Mouse (Mus musculus) large intestine, adult 2 months (tissue): ENCODE data around the gene Olfm2. TPM values are rescaled to one million over a fixed set of nuclear protein-coding genes. Genes with fewer than 3 reads are reported as not detected.

ENCODE experiments used
- DNase-seq: peaks from one replicate; pipeline ENCODE4 v3.0.0-alpha.2; 2012; ENCODE audit warnings: low read depth, low spot score
- WGBS: fragments of 180-500 bp; shearing (Covaris S2); methylation state at CpG from one replicate; pipeline ENCODE4 v1.1.7; 2018; 5-methylcytosine and 5-hydroxymethylcytosine counted together
- polyA plus RNA-seq: library from polyadenylated mRNA; depleted of rRNA; stranded (reverse); fragments of >200 nt; gene quantifications from 2 replicates; pipeline ENCODE4 v1.2.3, GENCODE M21; 2012

Gene Olfm2
- polyA plus RNA-seq, 1 experiment = 1.2 TPM

DNA sequence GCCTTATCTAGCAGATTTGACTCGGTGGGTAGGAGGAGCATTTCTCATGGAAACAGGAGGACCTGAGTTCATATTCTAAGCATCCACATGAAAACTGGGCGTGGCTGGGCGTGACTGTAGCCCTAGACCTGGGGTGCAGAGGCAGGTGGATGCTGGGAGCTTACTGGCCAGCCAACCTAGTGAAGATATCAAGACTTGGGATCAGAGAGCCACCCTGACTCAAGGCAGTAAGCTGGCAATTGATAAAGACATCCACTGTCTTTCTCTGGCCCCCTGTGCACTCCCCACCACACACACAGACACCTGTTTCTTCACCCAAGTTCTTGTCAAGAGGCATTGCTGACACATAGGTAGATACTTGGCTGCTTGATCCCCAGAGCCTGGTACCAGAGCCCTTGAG is 2.4 kb upstream of the Olfm2 start:
- 62% methylated on average over 3 of the region's 3 CpGs for WGBS
- no peak for DNase-seq

DNA sequence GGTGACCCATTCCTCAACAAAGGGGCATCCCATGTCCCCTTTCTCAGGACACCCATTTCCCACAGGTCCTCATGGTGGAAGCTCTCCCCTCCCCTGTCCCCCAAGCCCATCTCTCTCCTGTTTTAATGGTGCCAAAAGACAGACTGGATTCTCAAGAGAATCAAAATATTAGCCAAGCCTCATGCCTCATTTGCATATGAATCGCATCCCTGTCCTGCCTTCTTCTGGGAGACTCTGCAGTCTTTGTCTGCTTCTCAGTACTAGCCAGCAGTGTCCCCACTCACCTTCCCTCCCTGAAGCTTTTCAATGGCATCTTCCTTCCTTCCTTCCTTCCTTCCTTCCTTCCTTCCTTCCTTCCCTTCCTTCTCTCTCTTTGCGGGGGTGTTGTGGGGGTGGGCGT is 1.5 kb upstream of the Olfm2 start:
- no peak for DNase-seq
- 7% methylated on average over 3 of the region's 3 CpGs for WGBS

DNA sequence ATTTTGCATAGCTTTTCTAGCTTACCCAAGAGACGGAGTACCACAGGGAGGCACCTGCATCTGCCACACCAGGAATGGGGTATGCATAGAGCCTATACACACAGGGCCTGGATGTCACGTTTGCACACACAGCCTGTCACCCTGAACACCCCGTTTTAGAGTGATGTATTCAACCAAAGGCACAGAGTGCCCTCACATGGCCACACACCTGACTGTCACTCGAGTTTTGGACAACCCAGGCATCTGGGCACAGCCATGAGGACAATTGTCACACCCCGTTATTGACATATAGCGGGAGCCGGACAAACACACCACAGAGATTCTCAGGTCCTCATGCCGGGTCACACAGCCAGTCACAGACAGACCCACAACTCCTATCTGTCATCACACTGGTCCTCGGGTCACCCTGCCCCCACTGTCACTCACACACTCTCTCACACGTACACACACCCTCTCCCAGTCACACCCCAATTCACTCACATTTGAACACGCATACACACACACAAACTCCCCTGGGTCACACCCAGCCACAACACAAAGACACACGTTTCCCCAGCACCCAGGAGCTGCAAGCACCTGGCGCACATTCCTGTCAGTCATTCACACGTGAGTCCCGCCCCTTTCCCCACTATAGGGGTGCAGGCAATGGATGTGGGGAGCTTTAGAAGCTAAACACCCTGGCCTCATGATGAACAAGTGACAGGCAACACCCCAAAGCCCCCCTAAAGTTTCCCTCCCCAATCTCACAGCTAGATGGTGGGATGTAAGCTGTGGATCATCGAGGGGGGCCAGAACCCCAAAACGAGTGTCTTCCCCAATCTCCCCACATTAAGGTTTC is 801 bp downstream of the Olfm2 start:
- no peak for DNase-seq
- WGBS = 7% methylated on average over 17 of the region's 17 CpGs

DNA sequence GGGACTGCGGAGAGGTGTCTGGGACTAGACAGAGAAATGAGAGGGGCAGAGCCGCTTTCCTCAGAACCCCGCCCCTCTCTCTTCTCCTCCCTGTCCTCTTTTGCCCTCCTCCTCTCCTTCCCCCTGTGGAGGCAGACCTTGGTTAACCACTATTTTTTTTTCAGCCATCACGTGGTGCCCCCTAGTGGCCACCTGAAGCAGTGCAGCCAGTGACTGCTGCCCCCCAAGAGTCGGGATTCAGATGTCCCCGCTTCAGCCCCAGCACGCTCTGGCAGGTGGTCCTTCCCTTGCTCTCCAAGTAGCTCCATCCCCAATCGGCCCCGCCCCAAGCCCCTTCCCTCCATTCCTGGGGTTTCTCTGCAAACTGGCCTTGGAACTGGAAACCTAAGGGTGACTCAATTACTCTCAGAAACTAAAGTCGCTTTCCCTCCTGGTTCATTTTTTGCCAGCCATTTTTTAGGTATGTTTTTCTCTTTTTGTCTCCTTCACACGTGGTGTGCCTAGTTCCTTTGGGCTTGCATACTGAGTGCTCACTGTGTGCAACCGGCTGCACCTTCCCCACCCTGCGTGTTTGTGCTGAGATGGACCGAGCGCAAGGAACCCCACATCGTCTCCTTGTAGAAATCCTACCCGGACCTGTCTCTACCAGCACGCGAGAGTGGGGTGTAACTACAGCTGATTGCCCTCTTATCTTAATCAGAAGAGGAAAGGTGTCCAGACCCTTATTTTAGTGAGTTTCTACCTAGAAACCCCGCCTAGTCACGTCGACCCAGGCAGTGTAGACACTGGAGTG is 2.0 kb downstream of the Olfm2 start:
- WGBS = 22% methylated on average over 22 of the region's 22 CpGs
- no peak for DNase-seq

DNA sequence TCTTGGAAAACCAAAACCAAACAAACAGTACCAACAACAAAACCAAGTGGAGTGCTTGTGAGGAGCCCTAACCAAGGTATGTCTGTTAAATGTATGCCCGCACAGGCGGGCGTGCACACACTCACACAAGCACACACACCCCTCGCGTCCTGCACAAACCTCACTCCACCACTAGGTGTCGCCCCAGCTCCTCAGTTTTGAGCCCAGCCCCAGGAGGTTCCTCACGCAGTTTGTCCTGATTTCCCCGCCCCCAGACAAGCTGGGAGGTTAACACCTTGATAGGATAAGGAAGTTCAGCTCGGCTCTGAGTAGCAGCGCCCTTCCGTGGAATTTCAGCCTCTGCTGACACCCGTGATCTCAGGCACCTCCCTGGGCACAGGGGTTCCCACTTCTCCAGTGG is 5.7 kb downstream of the Olfm2 start:
- WGBS = under 1% methylated on average over 12 of the region's 12 CpGs
- peak; percentile 86 for DNase-seq

DNA sequence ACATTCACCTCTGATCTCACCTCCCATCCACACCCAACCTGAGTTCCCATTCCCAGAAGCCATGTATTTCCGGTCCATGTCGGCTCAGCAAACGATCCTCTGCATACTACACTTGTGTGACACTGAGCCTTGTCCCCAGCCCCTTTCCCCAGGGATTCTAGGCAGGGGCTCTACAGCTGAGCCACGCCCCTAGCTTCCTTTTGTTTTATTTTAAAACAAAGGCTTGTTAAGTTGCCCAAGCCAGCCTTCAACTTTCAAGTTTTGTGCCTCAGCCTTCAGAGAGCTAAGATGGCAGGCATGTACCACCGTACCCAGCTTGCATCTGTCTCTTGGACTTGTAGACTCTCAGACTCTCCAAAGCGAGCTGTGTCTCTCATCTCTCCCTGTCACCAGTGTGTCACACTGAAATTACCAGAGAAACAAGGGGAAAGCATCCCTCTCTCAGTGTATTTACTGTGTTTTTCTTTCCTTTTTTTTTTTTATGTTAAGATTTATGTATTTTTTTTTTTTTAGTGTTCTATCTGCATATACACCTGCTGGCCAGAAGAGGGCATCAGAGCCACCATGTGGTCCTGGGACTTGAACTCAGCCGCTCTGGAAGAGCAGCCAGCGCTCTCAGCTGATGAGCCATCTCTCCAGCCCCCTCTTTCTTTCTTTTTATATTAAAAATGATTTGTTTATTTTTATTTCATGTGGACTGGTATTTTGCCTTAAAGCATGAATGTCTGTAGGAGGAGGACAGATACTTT is 7.7 kb downstream of the Olfm2 start:
- 41% methylated on average over 8 of the region's 8 CpGs for WGBS
- DNase-seq = no peak

DNA sequence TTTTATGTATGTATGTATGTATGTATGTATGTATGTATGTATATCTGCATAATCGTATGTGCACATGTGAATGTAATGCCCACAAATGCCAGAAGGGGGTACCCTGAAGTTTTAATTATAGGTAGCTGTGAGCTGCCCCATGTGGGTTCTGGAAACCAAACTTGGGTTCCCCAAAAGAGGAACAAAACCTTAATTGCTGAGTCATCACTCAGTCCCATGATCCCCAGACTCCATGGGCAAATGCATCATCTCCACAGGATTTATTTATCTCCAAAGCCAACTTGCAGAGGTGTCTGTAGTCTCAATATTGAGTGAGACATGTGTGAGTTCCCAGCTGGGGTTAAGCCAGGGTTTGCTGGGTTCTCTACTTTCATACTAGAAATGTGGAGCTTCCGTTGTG is 8.9 kb downstream of the Olfm2 start:
- WGBS = 91% methylated on average over 2 of the region's 2 CpGs

DNA sequence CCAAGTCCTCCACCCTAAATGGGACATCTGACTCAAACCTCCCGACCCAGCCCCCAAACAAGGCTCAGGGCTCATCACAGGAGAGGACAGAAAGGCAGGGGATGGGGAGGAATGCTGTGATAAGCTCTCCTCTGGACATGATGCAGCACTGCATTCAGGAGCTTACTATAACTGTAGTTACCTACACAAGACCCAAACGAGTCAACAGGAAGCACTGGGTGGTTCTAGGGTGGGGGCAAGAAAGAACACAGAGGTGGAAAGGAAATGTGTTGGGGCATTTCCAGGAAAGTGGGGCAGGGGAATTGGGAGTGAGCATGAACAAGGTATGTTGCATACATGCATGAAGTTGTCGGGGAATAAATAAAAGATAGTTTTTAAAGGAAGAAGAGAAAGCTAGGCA is 11.5 kb downstream of the Olfm2 start:
- DNase-seq = no peak
- WGBS = 50% methylated on average over 3 of the region's 3 CpGs

More for the DNA sequence above, 8.9 kb downstream of the Olfm2 start:
- no peak for DNase-seq

DNA sequence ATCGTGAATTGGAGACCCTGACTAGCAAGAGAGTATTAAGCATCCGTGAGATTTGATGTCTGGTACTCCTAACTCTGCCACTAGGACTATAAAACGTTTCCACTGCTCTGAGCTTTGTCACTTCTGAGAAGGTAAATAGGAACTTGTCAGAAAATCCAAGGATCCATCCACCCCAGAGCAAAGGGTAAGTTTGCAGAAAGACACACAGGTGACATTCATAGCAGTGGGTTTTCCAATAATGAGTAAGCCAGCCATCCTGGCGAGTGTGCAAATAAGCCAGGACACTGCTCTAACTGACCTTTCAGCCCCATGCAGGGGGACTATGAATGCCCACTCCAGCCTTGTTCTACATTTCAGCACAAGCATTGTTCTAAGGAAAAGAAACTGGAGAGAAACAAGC is 14.4 kb downstream of the Olfm2 start:
- no peak for DNase-seq
- WGBS = 32% methylated on average over 4 of the region's 4 CpGs

DNA sequence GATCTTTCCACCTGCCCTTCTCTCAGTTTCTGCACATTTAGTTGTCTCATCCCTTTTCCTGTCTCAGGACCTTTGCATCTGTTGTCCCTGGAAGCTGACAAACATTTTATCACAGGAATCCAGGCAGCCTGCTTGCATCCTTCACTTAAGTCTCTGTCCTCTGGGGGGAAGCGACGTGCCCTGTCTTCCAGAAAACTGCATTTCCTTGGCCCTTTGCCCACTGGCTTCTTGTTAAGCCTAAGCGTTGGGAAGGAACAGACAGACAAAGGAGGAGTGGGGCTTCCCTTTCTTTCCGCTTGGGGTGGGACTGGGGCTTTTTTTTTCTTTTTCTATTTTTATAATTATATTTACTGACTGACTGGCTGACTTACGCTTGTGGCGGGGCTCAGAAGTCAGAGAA is 16.7 kb downstream of the Olfm2 start:
- 38% methylated on average over 6 of the region's 6 CpGs for WGBS
- no peak for DNase-seq

DNA sequence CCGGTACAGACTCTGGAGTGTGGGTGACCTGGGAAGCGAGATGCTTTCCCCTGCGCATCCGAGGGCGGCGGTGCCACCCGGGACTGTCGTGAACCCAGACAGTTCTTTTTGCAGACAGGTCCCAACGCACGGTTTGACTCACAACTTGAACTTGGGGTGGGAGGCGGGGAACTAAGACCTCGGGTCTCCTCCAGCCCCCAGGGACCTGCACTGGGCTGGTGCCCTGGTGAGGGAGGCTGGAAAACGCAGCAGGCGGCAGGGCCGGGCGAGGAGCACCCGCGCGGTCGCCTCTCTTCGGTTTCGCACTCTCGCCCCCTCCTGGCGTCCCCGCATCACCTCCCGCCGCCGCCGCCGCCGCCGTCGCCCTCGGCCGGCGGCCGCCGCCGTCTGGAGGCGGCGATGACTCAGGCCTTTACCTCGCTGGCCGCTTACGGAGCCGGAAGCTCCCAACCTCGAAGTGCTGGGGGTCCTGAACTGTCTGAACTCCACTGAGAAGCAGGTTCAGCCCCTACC is 18.5 kb downstream of the Olfm2 start:
- DNase-seq = no peak
- under 1% methylated on average over 46 of the region's 46 CpGs for WGBS

DNA sequence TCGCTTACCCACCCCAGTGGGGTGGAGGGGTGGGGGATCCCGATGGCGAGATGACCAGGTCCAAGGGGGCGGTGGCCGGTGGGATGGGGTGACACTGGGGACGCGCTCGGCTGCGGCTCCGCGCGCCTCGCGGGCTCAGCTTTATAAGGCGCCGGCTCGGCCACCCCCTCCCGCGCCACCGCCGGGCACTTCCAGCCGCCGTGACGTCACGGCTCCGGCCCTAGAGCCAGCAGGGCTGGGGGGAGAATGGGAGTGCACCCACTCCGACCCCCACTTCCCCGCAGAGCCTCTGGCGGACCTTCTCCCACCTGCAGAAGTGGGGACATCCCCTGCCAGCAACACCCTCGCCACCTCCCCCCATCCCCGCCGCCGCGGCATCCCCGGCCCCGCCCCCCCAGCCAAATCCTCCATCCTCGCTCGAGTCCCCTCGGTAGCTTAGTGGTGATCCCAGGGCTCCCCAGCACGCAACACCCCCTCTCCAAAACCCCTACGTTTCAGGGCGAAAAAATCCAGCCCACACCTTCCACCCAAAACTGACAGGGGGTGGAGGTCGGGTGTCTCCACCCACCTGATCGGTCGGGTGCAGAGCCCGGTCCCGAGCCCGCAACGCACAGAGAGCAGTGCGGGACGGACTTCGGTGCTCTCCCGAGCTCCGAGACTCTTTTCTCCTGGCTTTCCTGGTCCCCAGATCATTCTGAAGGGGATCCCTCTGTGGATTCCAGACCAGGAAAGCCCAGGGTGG is 19.1 kb downstream of the Olfm2 start:
- no peak for DNase-seq
- under 1% methylated on average over 54 of the region's 54 CpGs for WGBS

DNA sequence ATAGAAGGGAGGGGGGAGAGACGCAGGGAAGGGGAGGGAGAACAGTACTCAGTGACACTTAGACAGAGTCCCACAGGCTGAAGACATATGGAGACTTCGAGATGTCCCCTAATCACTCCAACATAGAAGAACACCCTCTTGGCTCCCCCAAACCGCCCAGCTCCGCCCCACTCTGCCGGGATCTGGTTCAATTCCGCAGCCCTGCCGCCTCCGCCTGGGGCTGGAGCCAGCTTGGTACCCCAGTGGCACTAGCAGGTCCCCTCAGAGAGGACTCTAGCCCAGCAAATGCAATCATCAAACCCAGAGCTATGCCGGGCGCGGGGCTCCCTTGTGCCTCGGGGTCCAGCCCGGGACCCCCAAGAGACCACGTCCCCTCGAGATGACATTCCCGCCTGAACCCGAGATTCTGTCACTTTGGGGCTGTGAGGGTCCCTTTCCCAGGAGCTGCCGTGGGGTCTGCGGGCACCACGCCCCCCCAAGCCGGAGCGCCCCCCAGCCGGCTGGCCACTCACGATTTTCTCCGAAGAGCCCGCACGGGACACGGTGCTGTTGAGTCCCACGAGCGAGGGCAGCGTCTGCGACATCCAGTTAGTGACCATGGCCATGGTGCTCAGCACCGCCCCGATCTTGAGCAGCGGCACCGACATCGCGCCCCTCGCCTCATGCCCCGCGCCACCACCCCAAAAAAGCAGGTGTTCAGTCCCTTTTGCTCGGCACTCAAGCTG is 19.9 kb downstream of the Olfm2 start:
- 3% methylated on average over 42 of the region's 42 CpGs for WGBS

DNA sequence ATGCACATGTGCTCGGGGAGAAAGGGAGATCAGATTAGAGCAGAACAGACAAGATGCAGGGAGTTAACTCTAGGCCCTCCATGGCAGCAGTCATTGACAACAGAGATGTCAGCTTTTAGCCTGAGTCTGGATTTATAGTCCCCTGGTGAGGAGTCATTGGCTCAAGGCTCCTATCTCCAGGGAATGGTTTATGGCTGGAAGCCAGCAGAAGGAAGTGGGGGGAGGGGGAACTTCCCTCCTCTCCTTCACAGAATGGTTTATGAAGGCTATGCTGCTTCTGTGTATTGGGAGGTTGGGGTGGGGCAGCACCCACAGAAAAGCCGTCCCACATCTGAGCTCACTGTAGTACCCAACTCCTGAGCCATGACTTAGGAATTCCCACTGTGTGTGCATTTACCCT is 24.6 kb downstream of the Olfm2 start:
- DNase-seq = no peak

More for the DNA sequence above, 19.9 kb downstream of the Olfm2 start:
- DNase-seq = no peak

DNA sequence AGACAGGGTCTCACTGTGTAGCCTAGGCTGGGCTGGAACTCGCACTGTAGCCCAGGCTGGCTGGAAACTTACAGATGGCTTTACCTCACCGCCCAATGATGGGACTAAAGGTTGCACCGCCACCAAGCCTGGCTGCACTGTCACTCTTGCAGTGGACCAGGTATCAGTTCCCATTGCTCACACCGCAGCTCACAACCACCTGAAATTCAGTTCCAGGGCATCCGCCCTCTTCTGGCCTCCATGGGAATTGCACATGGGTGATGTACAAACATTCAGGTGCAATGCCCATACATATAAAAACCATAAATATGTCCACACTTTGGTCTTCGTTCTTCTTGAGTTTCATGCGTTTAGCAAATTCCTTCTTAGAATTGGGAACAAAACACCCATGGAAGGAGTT is 30.8 kb downstream of the Olfm2 start:
- DNase-seq = no peak
- 75% methylated on average over 7 of the region's 7 CpGs for WGBS

More for the DNA sequence above, 24.6 kb downstream of the Olfm2 start:
- 17% methylated on average over 2 of the region's 2 CpGs for WGBS

DNA sequence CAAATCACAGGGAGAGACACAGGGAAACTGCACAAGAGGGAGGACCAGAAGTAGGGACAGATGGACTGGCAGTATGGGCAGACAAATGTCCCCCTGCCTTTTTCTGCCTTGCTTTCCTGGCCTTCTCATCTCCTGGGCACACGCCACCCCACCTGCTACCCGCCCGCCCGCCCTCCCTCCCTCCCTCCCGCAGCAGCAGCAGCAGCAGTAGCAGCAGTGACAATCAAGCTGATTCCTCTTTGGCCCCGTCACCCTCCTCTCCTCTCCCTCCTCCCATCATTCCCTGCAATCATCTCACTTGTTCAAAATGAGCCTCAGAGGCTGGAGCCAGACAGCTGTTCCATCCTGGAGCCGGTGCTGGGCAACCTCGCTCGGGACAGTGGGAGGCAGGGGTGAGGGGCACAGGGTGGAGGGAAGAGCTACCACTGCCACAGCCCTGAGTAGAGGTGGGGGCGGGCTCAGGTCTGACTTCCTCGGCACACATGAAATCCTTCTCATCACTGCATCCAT is 32.6 kb downstream of the Olfm2 start:
- no peak for DNase-seq
- 32% methylated on average over 11 of the region's 11 CpGs for WGBS

DNA sequence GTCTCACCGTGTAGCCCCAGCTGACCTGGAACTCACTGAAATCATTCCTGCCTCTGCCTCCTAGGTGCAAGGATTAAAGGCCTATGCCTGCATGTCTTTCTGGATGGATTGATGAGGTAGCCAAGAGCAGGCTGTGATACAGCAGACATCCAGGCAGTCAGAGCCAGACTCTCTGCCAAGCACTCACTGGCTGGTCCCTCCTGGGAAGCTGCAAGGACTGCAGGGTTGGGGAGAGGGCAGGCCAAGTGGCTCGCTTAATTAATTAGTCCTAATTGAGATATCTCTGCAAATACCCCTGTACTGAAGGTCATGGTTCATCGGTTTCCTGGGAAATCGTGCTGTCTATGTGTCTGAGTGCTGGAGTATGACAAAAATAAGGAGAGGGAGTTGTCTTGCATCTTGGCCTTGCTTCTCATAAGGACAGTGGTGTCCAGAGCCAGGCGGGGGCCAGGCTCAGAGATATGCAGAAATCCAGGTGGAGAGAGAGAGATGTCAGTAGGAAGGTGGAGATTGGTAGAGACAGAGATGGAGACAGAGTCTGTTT is 33.1 kb downstream of the Olfm2 start:
- 72% methylated on average over 5 of the region's 5 CpGs for WGBS
- DNase-seq = no peak

DNA sequence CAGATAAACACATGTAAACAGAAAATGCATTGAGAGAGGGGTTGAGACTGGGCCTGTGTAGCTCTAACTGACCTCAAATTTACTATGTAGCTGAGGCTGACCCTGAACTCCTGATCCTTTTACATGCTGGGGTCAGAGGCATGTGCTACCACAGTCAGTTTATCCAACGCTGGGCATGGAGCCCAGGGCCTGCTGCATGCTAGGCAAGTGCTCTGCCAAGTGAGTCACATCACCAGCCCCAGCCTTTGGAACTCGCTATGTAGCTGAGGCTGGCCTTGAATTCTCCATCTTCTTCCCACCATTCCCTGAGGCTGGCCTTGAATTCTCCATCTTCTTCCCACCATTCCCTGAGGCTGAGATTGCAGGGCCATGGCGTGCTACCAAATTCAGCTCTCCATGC is 35.7 kb downstream of the Olfm2 start:
- 74% methylated on average over 3 of the region's 3 CpGs for WGBS
- no peak for DNase-seq
